Mouse (Mus musculus) embryonic facial prominence, embryonic 11.5 days (tissue): ENCODE measurements at regions not wholly inside any gene's neighbourhood (a gene's known extent, or its start where the extent isn't known, plus 50 kb on each side); places are given as distances from the start of the nearest gene placed in this dataset.
A peak's percentile ranks its signal among the peaks of the same experiment; 100 is the strongest.

ENCODE experiments used
- ATAC-seq: fragments of 200-750 bp; cut with Nextera tagmentation; replicated peaks from 2 replicates; pipeline ENCODE4 v1.8.0; 2017; ENCODE audit warnings: low read depth; ENCODE audit not compliant: insufficient number of reproducible peaks, low FRiP score, low TSS enrichment
- DNase-seq: peaks from one replicate; pipeline ENCODE4 v3.0.0-alpha.2; 2015; ENCODE audit warnings: low spot score
- H3K27ac ChIP-seq: fragments of 300-500 bp; sonication (generic); replicated peaks from 2 replicates; pipeline ENCODE4 v1.5.1; 2014; ENCODE audit warnings: mild to moderate bottlenecking, low read depth, low read length, control low read depth
- H3K27me3 ChIP-seq: fragments of 300-500 bp; sonication (generic); 2 replicates; pipeline ENCODE4 v1.6.1; 2014; ENCODE audit warnings: mild to moderate bottlenecking, low read length, moderate library complexity, mixed read lengths; ENCODE audit not compliant: control insufficient read depth, insufficient read depth
- H3K36me3 ChIP-seq: fragments of 300-500 bp; sonication (generic); replicated peaks from 2 replicates; pipeline ENCODE4 v1.6.1; 2014; ENCODE audit warnings: low read depth, mild to moderate bottlenecking, low read length, moderate library complexity, mixed read lengths; ENCODE audit not compliant: control insufficient read depth, insufficient read depth
- H3K4me1 ChIP-seq: fragments of 300-500 bp; sonication (generic); 2 replicates; pipeline ENCODE4 v1.6.1; 2014; ENCODE audit warnings: low read length, mixed read lengths; ENCODE audit not compliant: control insufficient read depth, insufficient read depth
- H3K4me2 ChIP-seq: fragments of 300-500 bp; sonication (generic); 2 replicates; pipeline ENCODE4 v1.6.1; 2014; ENCODE audit warnings: low read depth, mild to moderate bottlenecking, control low read depth, low read length, moderate library complexity
- H3K4me3 ChIP-seq: fragments of 300-500 bp; sonication (generic); 2 replicates; pipeline ENCODE4 v1.5.1; 2014; ENCODE audit warnings: low read depth, low read length, control low read depth
- H3K9ac ChIP-seq: fragments of 300-500 bp; sonication (generic); replicated peaks from 2 replicates; pipeline ENCODE4 v1.6.1; 2014; ENCODE audit warnings: mild to moderate bottlenecking, control low read depth, low read length
- H3K9me3 ChIP-seq: fragments of 300-500 bp; sonication (generic); replicated peaks from 2 replicates; pipeline ENCODE4 v1.6.1; 2016; ENCODE audit warnings: mild to moderate bottlenecking, low read length, inconsistent platforms, mixed read lengths; ENCODE audit not compliant: control insufficient read depth
- WGBS: fragments of 180-500 bp; shearing (Covaris S2); extraction: QIAGEN DNeasy Blood & Tissue Kit; methylation state at CpG from one replicate; pipeline ENCODE4 v1.1.7; 2014; 5-methylcytosine and 5-hydroxymethylcytosine counted together

DNA sequence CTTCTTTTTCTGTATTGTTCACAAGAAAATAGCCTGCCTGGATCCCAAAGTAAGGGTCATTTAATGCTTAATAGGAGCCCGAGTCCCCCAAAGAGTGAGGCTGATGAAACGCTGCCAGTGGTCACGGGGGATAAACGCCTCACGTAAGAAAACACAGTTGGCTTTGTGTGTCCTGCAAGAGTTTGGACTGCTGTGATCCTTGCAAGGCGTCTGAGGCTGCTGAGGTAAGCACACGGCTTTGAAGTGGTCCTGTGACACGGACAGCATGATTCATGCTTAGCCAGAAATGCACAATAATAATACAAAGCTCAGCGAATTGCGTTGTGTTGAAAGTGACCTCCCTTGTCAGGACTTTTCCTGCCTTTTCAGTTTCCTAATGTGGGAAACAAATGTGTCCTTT, 158.8 kb downstream of the Lyplal1 start:
- DNase-seq (no peak), ATAC-seq (no peak)
- Histone ChIP-seq H3K4me1 (no peaks in the 10 kb centered on the region), H3K27ac (no peak overlapping the region), H3K4me3 (no peak overlapping the region), H3K4me2 (no peak overlapping the region), H3K9ac (no peak overlapping the region), H3K27me3 (no peaks in the 10 kb centered on the region), H3K9me3 (no peaks in the 10 kb centered on the region), H3K36me3 (no peaks in the 10 kb centered on the region)
- 54% methylated on average over 10 of the region's 10 CpGs for WGBS

DNA sequence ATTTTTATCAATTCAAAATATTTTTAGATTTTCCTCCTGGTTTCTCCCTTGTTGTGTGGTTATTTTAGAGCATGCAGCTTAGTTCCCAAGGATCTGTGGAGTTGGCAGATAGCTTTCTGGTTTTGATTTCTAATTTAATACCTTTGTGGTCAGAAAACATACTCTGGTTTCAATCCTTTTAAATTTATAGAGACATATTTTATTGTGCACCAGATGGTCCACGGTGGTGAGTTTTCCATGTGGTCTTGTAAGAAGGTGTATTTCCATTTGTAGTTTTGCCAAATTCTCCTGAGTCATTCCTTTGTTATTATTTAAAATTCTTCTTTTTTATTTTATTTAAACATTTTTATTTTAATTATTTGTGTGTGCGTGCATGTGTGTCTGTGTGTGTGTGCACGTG, 154.5 kb downstream of the Lyplal1 start:
- ATAC-seq (no peak), DNase-seq (no peak)
- H3K4me3 ChIP-seq, result no peak overlapping the region
- H3K9ac ChIP-seq, result no peak overlapping the region
- H3K36me3 ChIP-seq, result no peaks in the 10 kb centered on the region
- no peak overlapping the region for H3K4me2 ChIP-seq
- H3K27me3 ChIP-seq, result no peaks in the 10 kb centered on the region
- H3K27ac ChIP-seq, result no peak overlapping the region
- no peaks in the 10 kb centered on the region for H3K9me3 ChIP-seq
- WGBS, result 76% methylated on average over 3 of the region's 3 CpGs
- no peaks in the 10 kb centered on the region for H3K4me1 ChIP-seq

DNA sequence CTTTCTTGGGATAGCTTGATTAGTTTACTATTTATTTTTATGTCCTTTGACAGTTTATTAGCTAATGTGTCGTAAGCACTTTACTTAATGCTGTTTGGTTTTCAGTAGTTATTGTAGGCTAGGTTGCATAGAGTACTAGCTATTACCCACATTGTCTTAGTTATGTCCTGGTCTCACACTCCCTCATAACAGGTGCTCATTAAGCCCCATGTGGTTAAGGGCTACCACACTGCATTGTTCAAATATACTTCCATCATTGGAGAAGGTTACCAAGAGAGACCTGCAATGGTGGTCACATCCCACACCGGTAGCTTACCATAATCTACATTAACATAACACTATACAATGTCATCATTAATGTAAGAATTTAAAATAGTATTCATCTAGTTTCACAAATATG, 153.3 kb downstream of the Lyplal1 start:
- H3K36me3 ChIP-seq, result no peaks in the 10 kb centered on the region
- no peaks in the 10 kb centered on the region for H3K4me1 ChIP-seq
- H3K27ac ChIP-seq, result no peak overlapping the region
- no peak overlapping the region for H3K4me3 ChIP-seq
- H3K9ac ChIP-seq, result no peak overlapping the region
- DNase-seq (no peak), ATAC-seq (no peak)
- H3K9me3 ChIP-seq, result no peaks in the 10 kb centered on the region
- no peak overlapping the region for H3K4me2 ChIP-seq
- WGBS, result 89% methylated on average over 2 of the region's 2 CpGs
- no peaks in the 10 kb centered on the region for H3K27me3 ChIP-seq

DNA sequence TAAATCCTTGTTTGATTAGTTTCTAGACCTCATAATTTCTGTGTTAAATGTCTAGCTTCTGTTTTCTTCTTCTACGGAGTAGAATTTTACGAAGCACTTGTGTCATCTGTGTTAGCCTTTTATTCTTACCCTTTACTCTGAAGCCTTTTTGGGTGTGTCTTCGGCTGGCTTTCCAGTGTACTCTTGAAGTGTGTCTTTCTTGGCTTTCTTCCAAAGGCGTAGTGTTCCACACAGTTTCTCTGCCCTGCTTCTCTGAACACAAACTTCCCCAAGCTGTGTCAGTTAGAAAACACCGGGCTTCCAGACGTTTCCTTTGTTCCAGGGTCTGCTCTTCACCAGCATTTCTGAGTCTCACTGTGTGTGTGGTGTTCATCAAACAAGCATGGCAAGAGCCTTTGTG, 152.7 kb downstream of the Lyplal1 start:
- Histone ChIP-seq H3K9ac (no peak overlapping the region), H3K27ac (no peak overlapping the region), H3K9me3 (no peaks in the 10 kb centered on the region), H3K4me1 (no peaks in the 10 kb centered on the region), H3K4me2 (no peak overlapping the region), H3K27me3 (no peaks in the 10 kb centered on the region), H3K4me3 (no peak overlapping the region), H3K36me3 (no peaks in the 10 kb centered on the region)
- DNase-seq (no peak), ATAC-seq (no peak)
- WGBS, result 79% methylated on average over 6 of the region's 6 CpGs

DNA sequence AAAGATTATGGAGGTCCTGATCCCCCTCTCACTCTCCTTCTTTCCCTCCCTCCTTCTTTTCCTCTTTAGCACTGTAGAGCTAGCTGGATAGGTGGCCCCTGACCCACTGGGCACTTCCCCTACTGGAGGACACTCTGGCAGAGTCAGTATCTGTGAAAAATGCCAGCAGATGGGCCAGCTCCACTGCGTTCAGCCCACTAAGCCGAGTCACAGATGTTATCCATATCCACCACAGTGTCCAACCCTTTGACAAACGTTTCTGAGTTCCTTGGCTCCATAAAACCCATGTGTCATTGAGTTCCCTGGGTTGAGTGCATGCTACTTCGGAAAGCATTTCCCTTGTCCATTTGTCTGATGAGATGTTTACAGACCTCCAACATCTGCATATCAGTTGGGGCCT, 149.9 kb downstream of the Lyplal1 start:
- Histone ChIP-seq H3K9me3 (no peaks in the 10 kb centered on the region), H3K4me3 (no peak overlapping the region), H3K36me3 (no peaks in the 10 kb centered on the region), H3K4me2 (no peak overlapping the region), H3K4me1 (no peaks in the 10 kb centered on the region), H3K27me3 (no peaks in the 10 kb centered on the region), H3K27ac (no peak overlapping the region), H3K9ac (no peak overlapping the region)
- ATAC-seq, result no peak
- no peak for DNase-seq
- 86% methylated on average over 4 of the region's 4 CpGs for WGBS

DNA sequence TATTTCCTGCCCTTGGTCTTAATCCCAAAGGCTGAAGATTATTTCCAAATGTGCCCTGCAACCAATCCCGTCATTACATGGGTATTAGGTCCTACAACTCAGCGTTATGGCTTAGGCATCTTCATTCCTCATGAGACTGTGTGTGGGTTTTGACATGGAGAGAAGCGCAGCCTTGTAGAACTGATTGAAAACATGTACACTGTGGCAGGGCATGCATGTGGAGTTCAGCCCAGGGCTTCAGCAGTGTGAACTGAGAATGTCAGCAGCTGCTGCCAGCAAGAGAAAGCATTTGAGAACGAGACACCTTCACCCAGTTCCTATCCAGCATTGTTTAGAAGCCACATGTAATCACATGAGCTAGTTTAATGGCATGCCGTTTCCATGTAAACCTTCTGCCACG, 149.3 kb downstream of the Lyplal1 start:
- Histone ChIP-seq H3K4me2 (no peak overlapping the region), H3K27me3 (no peaks in the 10 kb centered on the region), H3K36me3 (no peaks in the 10 kb centered on the region), H3K4me3 (no peak overlapping the region), H3K4me1 (no peaks in the 10 kb centered on the region), H3K9ac (no peak overlapping the region), H3K27ac (no peak overlapping the region), H3K9me3 (no peaks in the 10 kb centered on the region)
- 74% methylated on average over 6 of the region's 6 CpGs for WGBS
- DNase-seq (peak; percentile 33), ATAC-seq (no peak)

DNA sequence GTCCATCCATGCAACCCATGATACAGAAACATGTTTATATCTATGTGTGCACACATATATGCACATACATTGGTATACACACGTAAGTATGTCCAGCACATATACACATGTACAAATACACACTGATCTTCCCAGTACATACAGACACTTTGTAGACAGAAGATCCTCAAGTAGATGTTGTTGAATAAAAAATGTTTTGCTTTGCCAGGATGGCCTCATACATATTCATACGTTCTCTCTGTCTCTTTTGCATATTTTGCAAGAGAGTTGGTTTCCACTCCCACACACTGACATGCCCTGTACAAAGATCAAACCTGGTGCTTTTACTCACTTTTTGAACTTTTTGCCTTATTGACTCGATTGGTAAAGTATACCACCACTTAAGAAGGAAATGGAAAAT, 148.5 kb downstream of the Lyplal1 start:
- ATAC-seq, result no peak
- WGBS, result 81% methylated on average over 3 of the region's 3 CpGs
- no peak for DNase-seq
- Histone ChIP-seq H3K4me1 (no peaks in the 10 kb centered on the region), H3K9me3 (no peaks in the 10 kb centered on the region), H3K27ac (no peak overlapping the region), H3K9ac (no peak overlapping the region), H3K4me2 (no peak overlapping the region), H3K4me3 (no peak overlapping the region), H3K36me3 (no peaks in the 10 kb centered on the region), H3K27me3 (no peaks in the 10 kb centered on the region)

DNA sequence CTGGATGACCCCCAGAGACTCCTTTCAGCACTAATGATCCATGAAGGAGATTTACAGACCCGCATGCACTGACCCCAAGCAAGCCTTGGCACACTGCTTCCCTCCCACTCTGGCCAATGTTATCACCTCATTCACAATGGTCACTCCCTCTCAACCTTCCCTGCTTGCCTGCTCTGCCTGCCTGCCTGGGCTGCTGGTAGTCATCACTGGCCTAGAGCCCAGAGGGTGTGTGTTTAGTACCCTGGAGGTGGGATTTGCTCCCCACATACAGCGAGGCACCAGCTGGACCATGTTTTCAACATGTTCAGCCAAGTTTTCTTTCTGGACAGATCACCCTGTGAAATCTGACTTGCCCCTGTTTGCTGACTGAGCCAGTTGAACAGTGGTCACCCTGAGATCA, 147.9 kb downstream of the Lyplal1 start:
- DNase-seq (no peak), ATAC-seq (no peak)
- H3K27ac ChIP-seq, result no peak overlapping the region
- H3K4me1 ChIP-seq, result no peaks in the 10 kb centered on the region
- H3K36me3 ChIP-seq, result no peaks in the 10 kb centered on the region
- no peak overlapping the region for H3K4me3 ChIP-seq
- no peaks in the 10 kb centered on the region for H3K27me3 ChIP-seq
- no peaks in the 10 kb centered on the region for H3K9me3 ChIP-seq
- no peak overlapping the region for H3K4me2 ChIP-seq
- 39% methylated on average over 2 of the region's 2 CpGs for WGBS
- no peak overlapping the region for H3K9ac ChIP-seq

DNA sequence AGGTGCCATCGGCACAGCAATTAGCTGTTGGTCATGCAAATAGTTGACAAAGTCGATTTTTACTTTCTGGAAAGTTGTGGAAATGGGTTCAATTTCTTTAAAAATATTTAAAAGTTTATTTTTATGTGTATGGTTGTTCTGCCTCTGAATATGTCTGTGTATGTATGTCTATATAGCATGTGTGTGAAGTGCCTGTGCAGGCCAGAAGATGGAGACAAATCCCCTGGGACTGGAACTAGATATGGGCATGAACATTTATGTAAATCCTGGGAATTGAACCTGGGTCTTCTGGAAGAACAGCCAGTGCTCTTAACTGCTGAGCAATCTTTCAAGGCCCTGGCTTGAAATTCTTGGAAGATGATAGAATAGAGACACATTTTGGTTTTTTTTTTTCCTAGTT, 140.0 kb downstream of the Lyplal1 start:
- Histone ChIP-seq H3K4me1 (no peaks in the 10 kb centered on the region), H3K4me3 (no peak overlapping the region), H3K4me2 (no peak overlapping the region), H3K27ac (no peak overlapping the region), H3K9ac (no peak overlapping the region), H3K36me3 (no peaks in the 10 kb centered on the region), H3K9me3 (no peaks in the 10 kb centered on the region), H3K27me3 (no peaks in the 10 kb centered on the region)
- DNase-seq (peak; percentile 31), ATAC-seq (no peak)
- 80% methylated on average over 2 of the region's 2 CpGs for WGBS
